Mouse (Mus musculus) lung, adult 2 months (tissue): ENCODE measurements around the gene Agtrap.

ENCODE experiments used
- CTCF ChIP-seq: fragments of 200-500 bp; IDR thresholded peaks from 2 replicates; pipeline ENCODE4 v1.5.1; 2011; ENCODE audit warnings: mild to moderate bottlenecking, low read length, control low read depth; ENCODE audit not compliant: insufficient read depth
- POLR2A ChIP-seq: fragments of 200-500 bp; IDR thresholded peaks from 2 replicates; pipeline ENCODE4 v1.6.1; 2011; ENCODE audit warnings: low read depth, mild to moderate bottlenecking, control low read depth, low read length, borderline replicate concordance; ENCODE audit errors: extremely low read depth

DNA sequence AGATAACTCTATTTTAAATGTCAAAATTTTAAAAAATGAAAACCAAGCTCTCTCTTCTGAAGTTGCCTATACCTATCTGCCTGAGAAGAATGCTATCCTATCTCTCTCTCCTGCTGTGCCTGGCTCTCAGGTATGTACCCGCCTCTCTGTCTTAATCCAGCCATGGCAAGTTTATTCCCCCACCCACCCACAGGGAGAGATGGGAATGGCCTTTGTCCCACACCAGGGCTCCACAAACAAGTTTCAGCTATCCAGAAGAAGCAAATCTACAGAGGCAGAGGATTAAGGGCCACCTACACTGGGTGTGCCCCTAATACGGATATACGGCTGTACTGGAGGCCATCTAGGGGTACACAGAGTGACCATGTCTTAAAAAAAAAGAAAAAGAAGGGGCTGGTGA lies 52.4 kb downstream of the Agtrap start:
- no peak for TF ChIP-seq CTCF
- TF ChIP-seq POLR2A, result no peak
